Mouse (Mus musculus) kidney, postnatal 36 days (tissue): ENCODE data around the gene Mrap2.
"Not testable (repeated sequence)": the region's sequence is repeated elsewhere in the genome, so short reads cannot be mapped to it uniquely, and the experiment has no call there.

ENCODE experiments used
- DNase-seq, 2 experiments: peaks; one replicate each; pipeline ENCODE4 v3.0.0; 2021 to 2022; ENCODE audit warnings: mixed read lengths in 2 of 2

Gene Mrap2

GRCm38 (mm10) chr9:87144106-87144505 lies at the start of gene Mrap2:
TSS of gene Mrap2 (plus strand) at chr9:87144306.
- peak; percentile 21 to 76 for DNase-seq

DNA sequence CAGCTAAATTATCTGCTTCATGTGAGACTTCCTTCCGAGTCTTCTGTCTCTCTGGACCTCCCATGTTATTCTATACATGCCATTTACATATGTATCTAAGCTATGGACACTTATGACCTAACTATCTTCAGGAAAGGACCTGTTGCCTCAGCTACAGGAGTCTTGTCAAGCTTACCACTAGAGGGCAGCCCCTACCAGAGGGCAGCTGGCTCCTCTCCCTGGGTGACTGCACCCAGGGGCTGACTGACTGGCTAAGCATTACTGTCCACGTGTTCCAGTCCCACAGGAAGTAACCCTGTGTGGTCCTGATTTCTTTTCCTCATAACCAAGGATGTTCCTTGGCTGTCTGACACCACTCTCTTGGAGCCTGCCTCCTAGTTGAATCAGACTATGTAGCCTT lies 46.1 kb upstream of the Mrap2 start:
- peak; percentile 38 to 70 for DNase-seq

GRCm38 (mm10) chr9:87115019-87115418 lies 29.1 kb upstream of the Mrap2 start:
- no peak for DNase-seq

GRCm38 (mm10) chr9:87115456-87115931 lies 28.6 kb upstream of the Mrap2 start:
- no peak for DNase-seq

DNA sequence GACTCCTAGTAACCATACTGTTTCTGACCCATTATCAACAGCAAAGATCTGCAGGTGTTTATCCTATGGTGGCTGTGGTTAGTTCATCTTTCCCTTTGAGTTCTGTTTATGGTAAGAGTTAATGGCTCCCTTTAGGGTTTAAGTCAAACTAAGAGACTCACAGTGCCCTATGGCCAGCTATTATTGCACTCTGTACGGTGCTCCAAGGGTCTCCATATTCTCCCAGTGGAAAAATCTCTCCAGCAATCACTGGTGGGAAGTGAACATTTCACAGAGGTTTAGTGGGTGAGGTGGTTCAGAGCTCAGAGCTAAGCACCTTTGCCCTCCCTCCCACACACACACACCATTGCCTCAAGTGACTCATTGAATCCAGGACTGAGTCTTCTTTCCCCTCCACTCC lies 28.1 kb upstream of the Mrap2 start:
- no peak for DNase-seq

- no peak for DNase-seq
These were observed 25.1 kb upstream of the Mrap2 start for GRCm38 (mm10) chr9:87118996-87119395.

DNA sequence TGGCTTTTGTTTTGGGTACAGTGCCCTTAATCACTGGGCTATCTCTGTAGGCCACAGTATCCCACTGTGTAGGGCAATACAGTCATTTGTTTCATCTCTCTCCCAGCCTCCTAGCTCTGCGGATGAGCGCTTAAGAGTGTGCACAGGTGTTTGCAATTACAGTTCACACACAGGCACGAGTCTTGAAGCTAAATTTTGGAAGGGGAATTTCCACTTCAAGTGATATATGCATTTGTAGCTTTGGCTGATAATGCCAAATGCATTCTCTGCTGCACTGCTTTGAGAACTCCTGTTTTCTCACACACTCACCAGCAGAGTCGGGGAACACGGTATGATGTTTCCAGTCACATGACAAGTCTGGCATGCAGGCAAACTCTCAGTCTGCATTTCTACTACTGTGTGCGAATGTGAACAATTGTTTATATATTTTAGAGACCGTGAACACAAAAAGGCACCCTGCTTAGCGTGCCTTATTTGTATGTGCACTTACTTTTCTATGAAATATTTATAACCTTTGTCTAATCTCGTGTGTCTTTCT lies 22.1 kb upstream of the Mrap2 start:
- no peak for DNase-seq

DNA sequence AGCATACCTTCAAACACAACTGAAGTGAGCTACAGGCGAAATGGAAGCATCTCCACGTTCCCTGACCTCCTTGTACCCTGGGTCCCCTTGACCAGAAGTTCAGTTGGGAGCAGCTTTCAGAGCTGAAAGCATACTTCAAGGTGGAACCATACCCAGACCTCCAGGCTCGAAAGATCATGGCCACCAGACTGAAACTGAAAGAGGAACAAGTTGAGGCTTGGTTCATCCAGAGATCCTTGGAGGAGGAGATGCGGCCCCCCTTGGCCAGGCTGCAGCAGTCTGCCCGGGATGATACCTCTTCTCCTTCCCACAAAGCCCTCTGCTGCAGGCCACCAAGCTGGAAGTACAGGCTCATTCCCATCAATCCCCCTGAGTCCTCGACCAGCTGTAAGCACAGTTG lies 17.1 kb upstream of the Mrap2 start:
- DNase-seq: not testable (repeated sequence)

DNA sequence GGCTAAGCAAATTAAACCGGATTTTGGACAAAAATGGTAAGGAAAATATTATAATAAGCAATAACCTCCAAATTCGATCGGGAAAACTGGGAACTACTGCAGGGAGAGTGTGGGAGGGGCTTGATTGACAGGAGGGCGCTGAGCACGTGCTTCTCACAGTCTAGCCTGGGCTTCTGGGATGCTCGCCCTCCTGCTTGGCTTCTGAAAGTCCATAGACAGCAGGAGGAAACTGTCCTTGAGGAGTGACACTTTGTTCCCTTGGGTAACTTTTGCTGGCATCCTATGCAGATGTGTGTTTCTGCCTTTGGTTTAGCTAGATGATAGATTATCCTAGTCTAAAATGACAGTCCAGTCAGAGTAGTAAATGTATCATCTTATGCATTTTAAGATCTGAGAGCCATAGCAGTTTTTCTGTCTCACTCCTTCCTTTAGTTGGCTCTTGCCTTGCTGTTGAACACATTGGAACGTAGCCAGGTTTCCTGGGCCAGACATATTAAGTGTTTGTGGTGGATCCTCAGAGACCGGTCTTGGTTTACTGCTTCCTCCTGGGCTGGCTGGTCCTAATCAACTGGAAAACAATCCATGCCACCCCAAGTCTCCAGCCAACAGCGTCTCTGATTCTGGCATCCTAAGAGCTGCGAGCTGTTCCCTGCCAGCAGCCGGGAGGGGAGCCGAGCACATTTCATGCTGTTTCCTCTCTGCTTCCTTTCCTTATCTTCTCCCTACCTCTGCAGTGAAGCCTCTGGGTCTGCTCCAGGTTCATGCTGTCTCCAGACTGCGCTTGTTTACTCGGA lies 8.1 kb upstream of the Mrap2 start:
- DNase-seq: no peak

DNA sequence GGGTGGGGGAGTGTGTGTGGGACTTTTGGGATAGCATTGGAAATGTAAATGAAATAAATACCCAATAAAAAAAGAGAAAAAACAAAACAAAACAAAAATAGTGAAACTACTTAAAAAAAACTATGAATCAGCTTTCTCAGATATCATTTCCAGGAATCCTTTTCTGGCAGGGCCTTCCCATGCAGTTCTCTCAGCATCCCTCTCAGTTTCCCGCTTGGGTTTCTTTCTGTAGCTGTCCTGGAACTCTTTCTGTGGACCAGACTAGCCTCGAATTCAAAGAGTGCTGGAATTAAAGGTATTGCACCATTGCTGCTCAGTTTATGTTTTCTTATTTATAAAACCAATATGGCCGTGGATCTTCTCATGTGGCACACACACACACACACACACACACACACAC lies 1.0 kb upstream of the Mrap2 start:
- DNase-seq: no peak

GRCm38 (mm10) chr9:87144532-87144931 lies 426 bp downstream of the Mrap2 start:
- DNase-seq: peak in 1 of 2 experiments; percentile 10

GRCm38 (mm10) chr9:87145180-87145579 lies 1.1 kb downstream of the Mrap2 start:
- DNase-seq: peak in 1 of 2 experiments; percentile 31

DNA sequence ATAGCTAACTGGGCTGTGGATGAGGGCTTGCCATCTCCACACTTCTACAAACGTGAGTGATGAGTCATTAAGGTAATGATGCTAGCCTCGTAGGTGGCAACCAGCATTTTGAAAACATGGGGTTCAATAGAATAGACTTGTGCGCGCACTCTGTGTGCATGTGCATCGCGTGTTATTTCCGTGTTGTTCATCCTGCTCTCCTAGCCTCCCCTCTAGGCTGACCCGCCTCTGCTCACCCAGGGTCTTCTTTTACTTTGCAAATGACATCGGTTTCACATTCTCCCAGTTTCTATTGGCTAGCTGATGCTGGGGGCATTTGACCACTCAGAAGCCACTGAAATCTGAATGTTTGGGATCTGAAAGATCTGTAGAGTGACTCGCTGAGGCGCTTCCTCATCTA lies 1.6 kb downstream of the Mrap2 start:
- DNase-seq: no peak

- DNase-seq: no peak
These were observed 2.3 kb downstream of the Mrap2 start for GRCm38 (mm10) chr9:87146400-87146799.

DNA sequence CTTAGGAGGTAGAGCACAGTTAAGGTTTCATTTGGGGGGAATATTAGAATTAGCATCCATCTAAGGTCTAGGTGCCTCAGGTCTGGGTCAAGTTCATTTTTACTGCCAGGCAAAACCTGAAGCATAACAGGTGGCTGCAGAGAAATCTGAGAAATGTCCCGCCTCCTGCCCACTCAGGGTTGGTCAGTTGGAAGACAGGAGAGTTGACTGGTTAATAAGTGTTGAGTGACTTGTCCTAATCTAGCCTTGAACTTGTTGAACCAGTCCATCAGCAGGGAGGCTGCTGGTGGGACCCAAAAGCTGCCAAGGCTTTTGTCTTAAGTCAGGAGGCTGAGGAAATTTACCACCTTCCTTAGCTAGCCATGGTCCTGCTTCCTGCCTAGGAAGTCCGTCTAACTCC lies 3.8 kb downstream of the Mrap2 start:
- DNase-seq: peak; percentile 29 to 35

DNA sequence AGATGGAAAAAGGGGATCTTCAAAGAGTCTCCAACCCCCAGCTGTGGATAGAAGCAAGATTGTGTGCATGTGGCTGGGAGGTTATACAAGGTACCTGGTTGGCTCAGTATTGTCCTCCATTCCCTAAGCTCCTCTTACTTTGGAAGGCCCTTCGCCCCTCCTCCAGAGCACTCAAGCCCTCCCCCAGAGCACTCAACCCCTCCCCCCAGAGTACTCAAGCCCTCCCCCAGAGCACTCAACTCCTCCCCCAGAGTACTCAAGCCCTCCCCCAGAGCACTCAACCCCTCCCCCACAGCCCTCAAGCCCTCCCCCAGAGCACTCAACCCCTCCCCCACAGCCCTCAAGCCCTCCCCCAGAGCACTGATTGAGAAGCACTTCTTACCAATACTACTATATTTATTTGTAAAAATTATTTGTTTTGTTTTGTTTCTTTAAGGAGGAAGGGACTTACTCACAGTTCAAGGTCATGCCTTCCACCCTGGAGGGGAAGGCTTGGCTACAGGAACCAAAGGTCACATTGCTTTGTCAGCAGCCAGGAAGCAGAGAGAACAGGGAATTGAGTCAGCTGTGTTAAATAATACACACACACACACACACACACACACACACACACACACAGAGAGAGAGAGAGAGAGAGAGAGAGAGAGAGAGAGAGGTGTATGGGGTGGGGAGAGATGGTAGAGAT lies 8.7 kb downstream of the Mrap2 start:
- DNase-seq: no peak

GRCm38 (mm10) chr9:87162559-87162958 lies 18.5 kb downstream of the Mrap2 start:
- DNase-seq: no peak

DNA sequence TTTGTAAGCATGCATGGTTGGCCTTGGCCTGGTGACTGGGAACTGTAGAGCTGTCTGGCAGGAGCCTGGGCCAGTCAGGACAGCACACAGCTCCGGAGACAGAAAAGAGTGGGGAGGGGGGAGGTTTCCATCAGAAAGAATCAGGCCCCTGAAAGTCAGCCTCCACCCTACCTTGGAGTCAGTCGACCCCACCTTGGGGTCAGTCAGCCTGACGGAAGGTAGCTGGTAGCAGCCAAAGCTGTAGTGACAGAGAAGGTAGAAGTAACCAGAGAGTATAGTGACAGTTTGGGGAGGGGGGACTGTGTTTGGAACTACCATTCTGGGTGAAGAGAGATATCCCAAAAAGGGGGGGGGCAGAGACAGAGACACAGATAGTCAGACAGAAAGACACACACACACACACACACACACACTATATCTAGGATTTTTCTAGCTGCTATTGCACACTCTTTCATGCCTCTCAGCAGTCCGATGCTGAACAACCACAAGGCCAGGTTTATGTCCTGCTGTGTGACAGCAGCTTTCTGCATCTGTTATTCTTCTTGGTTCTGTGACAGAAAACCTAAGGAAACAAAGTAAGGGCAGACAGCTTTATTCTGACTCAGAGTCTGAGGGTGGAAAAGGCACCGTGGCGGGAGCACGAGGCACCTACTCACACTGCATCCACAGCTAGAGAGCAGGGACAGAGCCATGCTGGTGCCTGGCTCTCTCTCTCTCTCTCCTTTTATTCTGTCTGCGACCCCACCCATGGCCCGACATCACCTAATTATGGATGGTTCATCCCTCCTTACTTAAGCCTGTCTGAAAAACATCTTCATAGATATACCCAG lies 23.1 kb downstream of the Mrap2 start:
- no peak for DNase-seq

DNA sequence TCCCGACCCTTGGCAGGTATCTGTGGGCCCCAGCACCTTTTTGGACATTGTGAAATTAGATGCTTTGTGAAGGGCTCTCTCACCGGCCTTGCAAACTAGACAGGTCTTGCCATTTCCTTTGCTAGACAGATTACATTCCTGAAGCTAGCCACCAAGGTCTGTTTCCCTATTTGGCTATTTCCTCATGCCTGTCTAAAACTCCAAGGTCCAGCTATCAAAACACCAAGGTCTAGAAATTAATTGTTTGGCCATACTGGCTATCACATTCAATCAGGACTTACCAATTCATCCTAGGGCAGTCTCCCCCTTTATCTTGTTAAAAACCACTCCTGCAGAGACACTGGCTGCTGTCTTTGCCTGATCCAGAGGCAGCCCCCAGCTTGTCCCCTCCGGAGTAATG lies 23.9 kb downstream of the Mrap2 start:
- no peak for DNase-seq

DNA sequence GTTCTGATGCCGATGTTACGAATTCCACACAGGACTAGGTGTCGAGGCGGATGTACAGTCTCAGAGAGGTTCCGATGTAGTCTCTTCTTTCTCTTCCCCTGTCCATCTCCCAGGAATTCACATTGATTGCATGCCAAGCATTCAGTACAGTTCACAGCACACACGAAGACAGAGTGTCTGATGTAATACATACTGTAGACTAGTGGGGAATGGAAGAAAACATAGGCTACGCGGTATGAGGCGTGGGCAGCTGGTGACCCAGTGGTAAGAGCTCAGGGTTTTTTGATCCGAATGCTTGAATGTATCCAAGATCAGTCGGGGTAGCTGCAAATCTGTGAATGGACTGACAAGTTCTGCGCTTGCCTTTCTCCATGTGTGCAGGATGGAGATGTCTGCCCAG lies 25.0 kb downstream of the Mrap2 start:
- no peak for DNase-seq

DNA sequence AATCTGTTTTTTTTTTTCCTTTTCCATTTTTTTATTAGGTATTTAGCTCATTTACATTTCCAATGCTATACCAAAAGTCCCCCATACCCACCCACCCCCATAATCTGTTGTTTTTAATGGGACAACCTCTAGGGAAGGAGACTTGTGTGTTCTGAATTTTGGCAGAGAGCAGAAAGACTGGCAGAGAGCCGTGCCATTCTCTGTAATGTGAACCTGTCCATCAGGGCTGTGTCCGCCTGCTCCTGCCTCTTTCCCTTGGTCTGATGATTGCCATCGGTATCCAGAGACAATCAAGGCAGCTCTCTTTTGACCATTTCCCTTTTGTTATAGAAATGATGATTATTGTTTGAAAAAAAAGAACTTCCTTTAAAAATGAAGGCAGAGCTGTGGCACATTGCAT lies 26.8 kb downstream of the Mrap2 start:
- DNase-seq: no peak

- DNase-seq: no peak
These were observed 27.4 kb downstream of the Mrap2 start for GRCm38 (mm10) chr9:87171517-87171916.

- no peak for DNase-seq
These were observed 34.4 kb downstream of the Mrap2 start for GRCm38 (mm10) chr9:87178534-87178933.
